9 mouse cellular contexts compared by ENCODE assay signal in the genomic region with DNA sequence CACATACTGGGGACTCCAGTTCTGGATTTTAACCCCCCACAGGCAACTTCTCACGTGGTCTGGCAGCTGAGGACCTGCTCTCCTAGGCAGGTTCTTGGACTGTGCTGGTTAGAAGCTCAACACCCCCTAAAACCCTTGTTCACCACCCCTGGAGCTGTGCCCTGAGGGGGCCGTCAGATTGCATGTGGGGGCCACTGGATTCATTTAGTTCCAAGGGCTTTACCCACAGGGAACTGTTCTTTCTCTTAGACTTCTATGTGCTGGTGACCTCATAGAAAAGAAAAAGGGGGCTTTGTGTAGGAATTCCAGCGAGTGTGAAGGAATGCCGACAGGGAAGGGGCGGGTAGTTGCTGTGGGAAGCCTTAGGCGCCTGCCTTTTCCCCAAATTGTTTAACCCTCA. TPM values are rescaled to one million over a fixed set of nuclear protein-coding genes. Genes with fewer than 3 reads are reported as not detected.
DNase-seq lines count a peak whose midpoint lies in the region; ATAC-seq and TF ChIP-seq lines count a peak whose summit lies in the region.
"Had no signal": no experiment of that assay in that cellular context is flagged by ENCODE, and none has a peak within 500 bp of the region (broad histone marks: within the 10 kb centered on the region; RNA-seq: fewer than 3 reads in every experiment).

No protein-coding gene starts in this region.

- H3K9ac ChIP-seq in kidney, postnatal 0 days (ENCODE audit: low read depth, low read length) = no peak overlapping the region
- H3K9ac ChIP-seq in embryonic facial prominence, embryonic 13.5 days = no peak overlapping the region
- no peak overlapping the region for H3K9ac ChIP-seq in hindbrain, embryonic 15.5 days
- no peak overlapping the region for H3K9ac ChIP-seq in midbrain, postnatal 0 days (replicated peaks; ENCODE audit: low read length, poor library complexity, severe bottlenecking)

- DNase-seq in kidney, postnatal 0 days (ENCODE audit: low spot score) = peak; percentile 60
- DNase-seq in kidney, postnatal 10 days = no peak
- peak; percentile 22 for DNase-seq in midbrain, postnatal 0 days (ENCODE audit: low spot score)
- no peak for DNase-seq in thymus, postnatal 10 days (ENCODE audit: low spot score in 2 of 2)
- DNase-seq in retina, postnatal 1 day = no peak
- no peak for DNase-seq in B cell, adult 2 months
- DNase-seq: layer of hippocampus, adult 9-11 months had no signal

- H3K9me3 ChIP-seq in kidney, postnatal 0 days (replicated peaks; ENCODE audit: low read length) = no peaks in the 10 kb centered on the region
- H3K9me3 ChIP-seq in embryonic facial prominence, embryonic 13.5 days = no peaks in the 10 kb centered on the region
- no peaks in the 10 kb centered on the region for H3K9me3 ChIP-seq in hindbrain, embryonic 15.5 days
- no peaks in the 10 kb centered on the region for H3K9me3 ChIP-seq in midbrain, postnatal 0 days (ENCODE audit: low read length)

- no peak overlapping the region for H3K4me2 ChIP-seq in kidney, postnatal 0 days (ENCODE audit: low read length)
- peak overlapping the region; percentile 39; the same call in 1 of the 2 replicates for H3K4me2 ChIP-seq in embryonic facial prominence, embryonic 13.5 days
- no peak overlapping the region for H3K4me2 ChIP-seq in hindbrain, embryonic 15.5 days
- no peak overlapping the region for H3K4me2 ChIP-seq in midbrain, postnatal 0 days (ENCODE audit: low read depth, low read length, poor library complexity, severe bottlenecking)

- no peak overlapping the region for H3K4me3 ChIP-seq in kidney, postnatal 0 days (replicated peaks; ENCODE audit: low read depth, low read length)
- H3K4me3 ChIP-seq in embryonic facial prominence, embryonic 13.5 days = no peak overlapping the region
- no peak overlapping the region for H3K4me3 ChIP-seq in hindbrain, embryonic 15.5 days
- H3K4me3 ChIP-seq in midbrain, postnatal 0 days (ENCODE audit: low read depth, low read length) = no peak overlapping the region

- 38% methylated on average over 6 of the region's 6 CpGs for WGBS in kidney, postnatal 0 days
- 11% methylated on average over 6 of the region's 6 CpGs for WGBS in embryonic facial prominence, embryonic 13.5 days
- 11% methylated on average over 6 of the region's 6 CpGs for WGBS in hindbrain, embryonic 15.5 days
- WGBS in midbrain, postnatal 0 days = 14% methylated on average over 6 of the region's 6 CpGs

- H3K27me3 ChIP-seq in kidney, postnatal 0 days (ENCODE audit: insufficient read depth, low read length) = no peaks in the 10 kb centered on the region
- no peaks in the 10 kb centered on the region for H3K27me3 ChIP-seq in embryonic facial prominence, embryonic 13.5 days
- H3K27me3 ChIP-seq in hindbrain, embryonic 15.5 days = no peaks in the 10 kb centered on the region
- no peaks in the 10 kb centered on the region for H3K27me3 ChIP-seq in midbrain, postnatal 0 days (ENCODE audit: insufficient read depth, low read length)

- H3K4me1 ChIP-seq in kidney, postnatal 0 days (replicated peaks; ENCODE audit: insufficient read depth, low read length) = peaks cover 27% of the 10 kb centered on the region
- H3K4me1 ChIP-seq in embryonic facial prominence, embryonic 13.5 days = peaks cover 63% of the 10 kb centered on the region
- peaks cover 48% of the 10 kb centered on the region for H3K4me1 ChIP-seq in hindbrain, embryonic 15.5 days (replicated peaks)
- 0 out of 2 replicates have a peak, but pooled peaks cover 3% of the 10 kb centered on the region for H3K4me1 ChIP-seq in midbrain, postnatal 0 days (ENCODE audit: insufficient read depth, low read length)

- ATAC-seq in kidney, postnatal 0 days (replicated peaks; ENCODE audit: low FRiP score, low read depth) = no peak
- no peak for ATAC-seq in embryonic facial prominence, embryonic 13.5 days (ENCODE audit: insufficient number of reproducible peaks, insufficient read depth, low FRiP score, low TSS enrichment, low read depth)
- ATAC-seq in hindbrain, embryonic 15.5 days (ENCODE audit: low FRiP score, low read depth) = peak; percentile 16; the same call in 1 of the 2 replicates
- no peak for ATAC-seq in midbrain, postnatal 0 days (ENCODE audit: low FRiP score)

- TF ChIP-seq CTCF in kidney, postnatal 0 days (IDR thresholded peaks at IDR 0.05; ENCODE audit: low read depth) = no peak
- no peak for TF ChIP-seq CTCF in midbrain, postnatal 0 days (IDR thresholded peaks at IDR 0.05)

- no peaks in the 10 kb centered on the region for H3K36me3 ChIP-seq in kidney, postnatal 0 days (ENCODE audit: insufficient read depth, low read length)
- peaks cover 8% of the 10 kb centered on the region; the same call in 1 of the 2 replicates for H3K36me3 ChIP-seq in embryonic facial prominence, embryonic 13.5 days
- no peaks in the 10 kb centered on the region for H3K36me3 ChIP-seq in hindbrain, embryonic 15.5 days
- no peaks in the 10 kb centered on the region for H3K36me3 ChIP-seq in midbrain, postnatal 0 days (ENCODE audit: insufficient read depth, low read length)

- H3K27ac ChIP-seq in kidney, postnatal 0 days = no peak overlapping the region
- H3K27ac ChIP-seq in embryonic facial prominence, embryonic 13.5 days = peak overlapping the region; percentile 53
- H3K27ac ChIP-seq in hindbrain, embryonic 15.5 days (replicated peaks) = peak overlapping the region; percentile 60; the same call in 1 of the 2 replicates
- no peak overlapping the region for H3K27ac ChIP-seq in midbrain, postnatal 0 days (ENCODE audit: low read depth, low read length)

RNA-seq across cellular contexts. Expression of gene Nek6, which starts 4.0 kb away (rescaled TPM):
- 35.1 and 39.2 TPM in 2 replicates for polyA plus RNA-seq in kidney, postnatal 0 days (2015; fragmentation: Nextera tagmentation; extraction: Ambion mirVana)
- 110 and 114 TPM in 2 replicates for polyA plus RNA-seq in embryonic facial prominence, embryonic 13.5 days (2015; fragmentation: Nextera tagmentation; extraction: Ambion mirVana)
- polyA plus RNA-seq in hindbrain, embryonic 15.5 days (2015; fragmentation: Nextera tagmentation; extraction: Ambion mirVana) = 67.5 and 71.6 TPM in 2 replicates
- total RNA-seq in midbrain, postnatal 0 days (2014; rRNA removed) = 21.8 and 22.8 TPM in 2 replicates
- 56.0 and 62.8 TPM in 2 replicates for polyA plus RNA-seq in midbrain, postnatal 0 days (2015; fragmentation: Nextera tagmentation; extraction: Ambion mirVana)

Comparison
In these comparisons a context has a peak if more than half of its experiments do, and no peak if none do; other contexts are left out.
1. DNase-seq: peak in kidney, postnatal 0 days (single experiment) and midbrain, postnatal 0 days (single experiment); none in kidney, postnatal 10 days (single experiment), thymus, postnatal 10 days (0 of 2), retina, postnatal 1 day (single experiment) and B cell, adult 2 months (0 of 2).
2. H3K27ac ChIP-seq: peak in embryonic facial prominence, embryonic 13.5 days (single experiment) and hindbrain, embryonic 15.5 days (single experiment); none in kidney, postnatal 0 days (single experiment) and midbrain, postnatal 0 days (single experiment).